Mouse (Mus musculus): ENCODE data around the gene Hnf1b.

The Hnf1b gene

DNA sequence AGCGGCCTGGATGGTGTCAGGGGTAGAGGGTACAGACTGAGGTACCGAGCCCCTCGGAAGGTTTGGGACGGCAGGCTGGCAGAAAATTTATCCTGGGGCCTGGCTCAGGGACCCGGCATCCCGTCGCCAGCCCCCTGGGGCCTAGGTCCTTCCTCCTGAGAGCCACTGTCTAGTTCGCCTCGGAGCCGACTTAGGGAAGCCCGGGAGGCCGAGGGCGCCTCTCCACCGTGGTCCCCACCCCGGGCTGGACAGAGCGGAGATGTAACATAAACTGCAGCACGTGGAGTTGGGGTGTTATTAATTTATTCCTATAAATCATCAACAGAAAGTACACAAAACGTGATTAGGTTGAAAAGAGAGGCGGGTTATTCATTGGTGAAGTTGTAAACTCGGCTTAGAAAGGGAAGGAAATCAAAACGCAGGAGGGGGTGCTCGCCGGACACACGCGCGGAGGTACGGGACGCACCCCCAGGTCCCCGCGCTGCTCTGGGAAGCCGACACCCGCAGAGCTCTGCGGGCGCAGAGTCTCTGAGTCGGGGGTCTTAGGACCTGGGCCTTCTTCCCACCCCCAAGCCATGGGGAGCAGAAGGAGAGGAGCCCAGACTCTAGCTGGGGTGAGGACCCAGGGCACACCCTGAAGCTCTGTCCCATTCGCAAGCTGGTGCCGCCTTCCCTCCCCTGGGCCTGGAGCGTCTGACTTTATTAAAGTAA lies 2.8 kb downstream of the Hnf1b start:
- in situ Hi-C loops (cut with MboI, MseI), result no loop called here

DNA sequence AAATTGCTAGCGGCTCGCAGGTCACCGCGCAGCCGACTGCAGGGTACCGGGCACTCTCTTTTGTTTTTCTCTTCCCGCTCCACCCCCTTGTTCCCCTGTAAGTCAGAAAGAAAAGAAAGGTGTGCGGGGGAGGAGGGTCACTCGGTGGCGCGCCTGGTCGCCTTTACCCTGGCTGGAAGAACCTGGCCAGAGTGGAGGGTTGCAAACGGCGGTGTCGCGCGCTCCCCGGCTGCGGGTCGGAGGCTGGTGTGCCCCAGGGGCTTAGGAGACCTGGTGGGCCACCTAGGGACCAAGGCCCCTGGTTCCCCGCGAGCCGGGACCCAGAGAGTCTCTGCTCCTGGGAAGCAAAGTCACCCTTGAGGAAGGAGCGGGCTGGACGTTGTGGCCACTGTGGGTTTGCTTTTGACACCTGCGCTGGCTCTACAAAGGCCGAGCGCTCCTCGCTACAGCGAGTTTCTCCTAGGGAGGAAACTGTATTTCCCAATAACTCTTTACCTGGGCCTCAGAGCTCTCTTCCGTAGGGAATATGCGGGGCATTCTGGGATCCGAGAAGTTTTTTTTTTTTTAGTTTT lies 3.4 kb downstream of the Hnf1b start:
- in situ Hi-C loops (cut with MboI, MseI), result no loop called here

DNA sequence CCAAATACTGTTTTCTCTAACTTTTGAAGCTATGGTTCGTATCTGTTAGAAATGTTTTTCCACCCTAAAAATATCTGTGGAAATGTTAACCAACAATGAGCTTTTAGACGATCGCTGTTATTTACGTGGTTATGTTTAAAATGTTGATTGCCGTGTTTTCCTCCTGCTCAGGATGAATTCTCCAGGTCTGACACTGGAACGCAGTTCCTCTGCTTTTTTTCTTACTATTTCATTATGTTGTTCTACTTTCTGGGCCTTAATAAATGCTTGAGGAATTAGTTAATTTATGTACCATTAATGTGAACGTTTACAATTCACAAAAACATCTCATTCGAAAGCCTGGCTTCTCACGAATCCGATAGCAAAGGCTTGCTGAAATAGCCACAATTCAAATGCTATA lies 4.2 kb downstream of the Hnf1b start:
- in situ Hi-C loops (cut with MboI, MseI), result no loop called here

DNA sequence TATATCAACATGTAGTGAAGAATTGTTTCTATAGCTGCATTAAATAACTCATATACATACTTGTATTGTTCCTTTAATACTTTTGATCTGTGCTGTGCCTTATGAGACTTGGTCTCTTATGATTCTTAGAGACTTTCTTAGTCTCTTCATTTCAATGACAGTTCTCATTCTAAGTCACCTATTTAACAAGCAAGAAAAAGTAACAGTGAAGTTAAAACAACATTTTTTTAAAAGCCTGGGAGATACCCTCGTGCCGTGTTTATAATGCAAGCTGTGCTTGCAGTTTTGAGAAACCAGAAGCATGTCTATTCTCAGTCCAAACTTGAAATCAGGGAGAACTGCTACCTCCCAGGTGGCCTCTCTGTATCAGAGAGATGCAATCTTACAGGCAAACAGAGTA lies 4.8 kb downstream of the Hnf1b start:
- in situ Hi-C loops (cut with MboI, MseI), result no loop called here

DNA sequence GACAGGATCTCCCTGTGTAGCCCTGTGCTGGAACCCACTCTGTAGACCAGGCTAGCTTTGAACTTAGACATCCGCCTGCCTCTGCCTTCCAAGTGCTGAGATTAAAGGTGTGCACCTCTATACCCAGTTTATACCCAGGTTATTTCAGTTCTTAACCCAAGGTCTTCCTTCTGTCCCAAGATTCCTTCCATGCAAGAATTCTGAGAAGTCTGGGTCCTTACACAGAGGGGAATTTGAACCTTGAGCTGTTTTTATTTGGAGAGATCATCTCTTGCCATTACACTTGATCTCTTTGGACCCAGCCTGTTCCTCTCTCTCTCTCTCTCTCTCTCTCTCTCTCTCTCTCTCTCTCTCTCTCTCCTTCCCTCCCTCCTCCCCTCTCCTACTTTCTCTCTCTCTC lies 7.4 kb downstream of the Hnf1b start:
- in situ Hi-C loops (cut with MboI, MseI), result no loop called here

DNA sequence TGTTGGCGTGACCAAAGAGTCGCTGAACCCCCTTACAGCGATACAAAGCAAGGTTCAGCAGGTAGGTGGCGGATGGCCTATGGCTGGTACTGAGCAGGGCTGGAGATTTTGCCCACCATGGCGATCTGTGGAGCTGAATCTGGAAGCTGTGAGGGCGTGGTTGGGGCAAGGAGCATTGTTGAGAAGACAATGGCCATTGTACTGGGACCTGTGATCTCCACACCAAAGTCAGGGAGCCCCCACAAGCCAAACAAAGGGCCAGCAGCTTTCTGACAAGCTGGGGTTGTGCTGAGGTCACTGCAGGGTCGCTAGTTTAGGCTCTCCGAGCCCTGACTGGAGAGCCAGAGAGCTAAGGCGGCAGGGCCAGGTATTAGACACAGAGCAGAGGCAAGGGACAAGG lies 15.4 kb downstream of the Hnf1b start:
- in situ Hi-C loops (cut with MboI, MseI), result no loop called here

DNA sequence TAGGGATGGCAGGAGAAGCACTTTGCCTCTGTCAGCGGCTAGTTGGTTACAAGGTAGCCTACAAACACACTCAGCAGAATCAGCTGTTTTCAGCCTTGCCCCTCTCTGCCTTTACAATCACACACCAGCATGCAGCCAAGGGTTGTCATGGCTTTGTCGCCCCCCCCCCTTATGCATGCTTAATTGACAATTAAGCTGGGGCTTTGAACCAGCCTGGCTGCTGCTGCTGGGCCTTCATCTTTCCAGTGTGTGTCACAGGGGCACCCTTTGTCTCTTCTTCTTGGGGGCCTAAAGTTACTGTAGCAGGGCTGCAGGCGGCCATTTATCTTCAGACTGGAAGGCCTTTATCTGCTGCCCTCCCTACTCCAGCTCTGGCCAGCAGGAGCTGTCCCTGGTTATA lies 17.7 kb downstream of the Hnf1b start:
- in situ Hi-C loops (cut with MboI, MseI), result no loop called here

DNA sequence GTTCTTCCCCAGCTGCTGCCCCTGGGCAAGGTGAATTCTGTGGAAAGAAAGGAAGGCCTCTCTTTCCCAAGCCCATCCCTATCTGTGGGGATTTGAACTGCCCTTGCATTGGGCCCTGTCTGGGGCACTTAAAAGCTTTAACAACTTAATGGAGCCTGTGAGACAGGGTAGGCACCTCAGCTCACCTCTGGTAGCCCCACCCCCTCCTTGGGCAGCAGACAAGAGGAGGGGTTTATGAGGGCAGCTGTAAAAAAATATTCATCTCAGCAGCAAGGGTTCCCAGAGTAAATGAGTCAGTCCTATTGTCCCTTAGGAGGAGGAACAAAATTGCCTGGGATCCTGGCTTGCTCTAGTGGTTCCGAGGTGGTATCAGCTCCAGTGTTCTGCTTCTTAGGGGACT lies 19.3 kb downstream of the Hnf1b start:
- in situ Hi-C loops (cut with MboI, MseI), result no loop called here

DNA sequence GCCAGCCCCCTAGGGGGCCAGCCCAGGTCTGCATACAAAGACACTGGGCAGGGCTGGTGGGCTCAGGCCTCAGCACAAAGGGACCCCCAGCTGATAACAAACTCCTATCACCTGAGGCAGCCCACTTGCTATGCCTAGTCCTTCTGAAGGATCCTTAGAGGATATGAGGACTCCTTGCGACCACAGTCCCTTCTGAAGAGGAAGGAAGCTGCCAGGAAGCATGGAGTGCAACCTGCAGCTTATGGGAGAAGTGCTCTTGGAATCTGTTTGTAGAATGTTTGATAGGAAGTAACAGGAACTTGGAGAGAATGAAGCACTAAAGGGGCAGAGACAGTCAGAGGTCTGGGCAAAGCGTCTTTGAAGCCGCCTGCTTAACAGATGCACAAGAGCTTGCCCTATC lies 19.8 kb downstream of the Hnf1b start:
- in situ Hi-C loops (cut with MboI, MseI), result no loop called here

DNA sequence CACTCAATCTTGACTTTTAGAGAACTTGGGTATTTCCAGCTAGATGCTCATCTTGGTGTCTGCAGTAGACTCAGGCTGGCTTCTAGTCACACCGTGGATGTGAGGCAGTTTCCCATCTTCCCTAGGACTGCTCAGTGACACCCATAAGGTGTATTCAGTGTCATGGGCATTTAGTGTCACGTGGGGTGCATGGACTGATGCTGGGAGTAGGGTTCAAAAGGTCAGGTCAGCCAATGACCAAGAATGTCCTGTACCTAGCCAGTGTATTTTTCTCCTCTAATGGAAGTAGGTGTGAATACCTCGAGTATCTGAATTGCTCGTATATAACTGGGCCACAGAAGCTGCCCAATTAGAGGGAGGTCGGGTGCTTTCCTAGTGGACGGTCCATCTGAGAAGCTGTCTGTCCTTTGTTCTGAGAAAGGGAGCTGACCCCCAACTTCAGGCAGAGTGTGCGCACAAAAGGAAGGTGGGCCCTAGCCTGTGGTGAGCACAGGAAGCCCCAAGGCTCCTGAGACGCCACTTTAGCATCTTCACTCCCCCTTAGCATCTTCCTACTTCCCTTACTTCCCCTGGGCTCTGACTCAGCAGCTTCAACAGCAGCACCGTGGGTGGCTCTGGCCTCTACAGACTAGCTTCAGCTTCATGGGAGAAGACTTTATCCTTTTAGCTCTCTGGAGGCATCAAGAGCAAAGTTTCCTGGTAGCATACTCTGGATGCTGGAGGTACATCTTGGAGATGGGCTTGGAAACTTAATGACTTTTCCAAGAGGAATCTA lies 22.1 kb downstream of the Hnf1b start:
- in situ Hi-C loops (cut with MboI, MseI), result no loop called here

DNA sequence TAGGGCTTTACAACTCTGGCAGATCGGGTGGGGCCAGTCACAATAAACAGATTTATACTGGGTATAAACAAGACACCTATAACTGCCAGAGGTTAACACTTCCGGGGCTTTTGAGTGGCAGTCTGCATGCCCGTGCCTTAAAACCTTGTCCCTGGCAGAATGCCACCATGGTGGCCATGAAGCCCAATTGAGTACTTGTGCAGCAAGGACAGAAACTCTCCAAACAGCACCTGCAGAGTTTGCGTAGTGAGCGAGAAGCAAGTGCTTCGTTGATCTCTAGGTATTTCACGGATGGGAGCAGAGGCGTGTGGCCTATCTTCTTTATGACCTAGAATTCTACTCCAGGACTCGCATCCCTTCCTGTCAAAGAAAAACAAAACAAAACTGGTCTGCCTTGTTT lies 23.6 kb downstream of the Hnf1b start:
- in situ Hi-C loops (cut with MboI, MseI), result no loop called here

DNA sequence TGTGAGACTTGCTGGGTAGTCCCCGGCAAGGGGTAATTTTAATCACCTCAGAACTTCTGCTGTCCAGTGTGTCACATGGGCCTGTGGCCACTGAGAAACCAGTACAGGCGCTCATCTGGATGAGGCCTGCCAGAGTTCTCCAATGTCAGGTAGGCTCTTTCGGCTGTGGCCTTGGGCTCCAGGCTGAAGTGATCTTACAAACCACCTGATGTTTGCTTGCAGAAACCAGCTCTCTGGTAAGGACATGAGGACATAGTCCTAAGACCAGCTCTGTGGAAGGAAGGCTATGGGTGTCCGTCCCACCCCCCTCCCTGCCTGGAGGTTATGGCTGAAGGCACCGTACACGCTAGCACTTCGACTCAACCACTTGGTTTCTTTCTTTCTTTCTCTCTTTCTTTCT lies 26.8 kb downstream of the Hnf1b start:
- in situ Hi-C loops (cut with MboI, MseI), result no loop called here

DNA sequence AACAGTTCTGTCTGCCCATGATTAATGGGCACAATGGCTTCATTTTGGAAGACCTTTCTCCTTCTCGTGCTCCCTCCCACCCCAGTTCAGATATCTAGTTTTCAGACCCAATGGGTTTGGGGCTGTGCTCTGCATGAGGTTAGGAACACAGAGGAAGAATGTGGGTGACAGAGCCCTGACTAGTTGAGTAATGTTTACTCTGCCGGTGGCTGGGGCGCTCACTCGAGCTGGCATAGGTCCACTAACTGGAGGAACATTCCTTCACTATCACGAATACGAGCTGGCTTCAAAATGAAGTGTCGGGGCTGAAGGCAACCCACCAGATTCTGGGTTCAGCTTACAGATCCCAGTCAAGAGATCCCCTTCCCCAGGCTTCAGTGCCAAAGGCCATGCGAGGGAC lies 27.9 kb downstream of the Hnf1b start:
- in situ Hi-C loops (cut with MboI, MseI), result no loop called here

DNA sequence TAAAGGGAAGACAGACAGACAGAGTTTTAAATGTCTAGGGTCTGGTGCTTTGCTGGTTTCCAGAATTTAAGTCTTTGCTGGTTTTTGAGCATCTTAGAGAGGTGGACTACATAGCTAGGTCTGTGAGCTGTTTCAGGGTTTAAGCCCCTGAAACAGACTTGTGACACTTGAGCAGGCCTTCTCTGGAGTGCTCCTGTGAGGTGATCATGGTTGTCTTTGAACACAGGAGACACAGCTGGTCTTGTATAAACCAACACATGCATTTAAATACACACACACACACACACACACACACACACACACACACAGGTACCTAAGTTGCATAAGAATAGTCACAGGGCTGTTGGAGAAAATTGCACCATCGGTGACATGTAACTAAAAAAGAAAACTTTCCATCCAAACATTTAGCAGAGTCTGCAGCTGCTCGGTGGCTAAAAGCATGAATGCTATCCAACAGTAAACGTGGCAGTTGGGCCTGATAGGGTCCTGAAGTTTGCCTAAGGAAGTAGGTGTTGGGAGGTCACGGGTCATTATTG lies 28.6 kb downstream of the Hnf1b start:
- in situ Hi-C loops (cut with MboI, MseI), result no loop called here

DNA sequence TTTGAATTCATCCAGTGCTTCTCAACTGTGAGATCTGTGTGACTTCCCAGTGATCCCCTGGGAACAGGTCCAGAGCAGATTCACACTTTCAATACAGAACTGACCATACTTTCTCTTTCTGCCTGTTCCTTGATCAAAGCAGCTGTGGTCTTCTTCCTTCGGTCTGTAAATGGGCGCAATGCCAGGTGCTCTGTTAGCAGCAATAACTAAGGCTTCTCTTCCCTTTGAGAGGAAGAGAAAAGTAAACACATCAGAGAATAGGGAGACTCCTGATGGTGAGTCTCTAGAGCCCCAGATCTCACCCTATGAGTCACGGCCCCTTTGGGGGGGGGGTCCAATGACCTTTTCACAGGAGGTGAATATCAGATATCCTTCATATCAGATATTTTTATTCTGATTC lies 29.3 kb downstream of the Hnf1b start:
- in situ Hi-C loops (cut with MboI, MseI), result no loop called here

DNA sequence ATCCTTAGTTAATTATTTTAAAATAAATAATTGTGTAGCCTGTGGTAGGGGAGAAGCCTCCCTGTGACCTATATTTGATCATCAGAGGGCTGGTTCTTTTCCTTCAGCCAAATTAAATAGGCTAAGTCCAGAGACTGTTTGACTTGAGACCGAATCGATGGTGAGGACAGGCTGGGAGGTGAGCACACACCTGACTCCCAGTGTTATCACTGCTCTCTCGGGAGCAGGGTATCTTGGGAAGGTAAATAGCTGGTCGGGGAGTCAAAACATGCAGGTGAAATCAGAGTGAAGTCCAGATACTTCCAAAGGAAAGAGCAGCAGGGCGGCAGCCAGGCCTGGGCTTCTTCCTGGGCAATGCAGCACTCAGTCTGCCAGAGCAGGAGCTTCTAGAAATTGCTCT lies 31.6 kb downstream of the Hnf1b start:
- in situ Hi-C loops (cut with MboI, MseI), result no loop called here

DNA sequence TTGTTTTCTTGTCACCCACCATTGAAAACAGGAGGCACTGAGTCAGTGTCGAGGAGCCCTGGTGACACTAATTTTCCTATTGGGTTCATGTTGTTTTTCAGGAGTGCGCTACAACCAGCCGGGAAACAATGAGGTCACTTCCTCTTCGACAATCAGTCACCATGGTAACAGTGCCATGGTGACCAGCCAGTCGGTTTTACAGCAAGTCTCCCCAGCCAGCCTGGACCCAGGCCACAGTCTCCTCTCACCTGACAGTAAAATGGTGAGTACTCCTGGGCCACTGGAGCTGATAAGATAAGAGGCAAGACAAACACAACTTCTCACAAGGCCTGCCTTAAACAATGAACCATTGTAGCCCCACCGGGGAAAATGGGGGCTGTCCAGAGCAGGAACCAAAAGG lies 32.7 kb downstream of the Hnf1b start:
- in situ Hi-C loops (cut with MboI, MseI), result no loop called here

DNA sequence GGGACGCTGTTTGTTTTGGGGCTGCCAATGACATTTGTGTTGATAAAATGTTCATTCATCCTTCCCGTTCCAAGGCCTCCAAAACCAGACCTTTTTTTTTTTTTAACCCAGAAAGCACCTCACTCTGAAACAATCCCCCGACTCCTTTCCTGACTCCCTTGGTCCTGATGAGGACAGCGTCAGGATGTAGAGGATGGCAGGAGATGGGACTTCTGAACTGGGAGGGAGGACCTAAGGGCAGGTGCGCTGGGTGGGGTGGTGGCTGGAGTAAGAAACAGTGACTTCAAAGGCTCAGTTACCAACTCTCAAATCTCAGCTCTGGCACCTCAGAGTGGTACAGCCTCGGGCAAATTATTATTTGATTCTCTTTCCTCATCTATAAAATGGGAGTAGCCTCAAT lies 33.2 kb downstream of the Hnf1b start:
- in situ Hi-C loops (cut with MboI, MseI), result no loop called here

DNA sequence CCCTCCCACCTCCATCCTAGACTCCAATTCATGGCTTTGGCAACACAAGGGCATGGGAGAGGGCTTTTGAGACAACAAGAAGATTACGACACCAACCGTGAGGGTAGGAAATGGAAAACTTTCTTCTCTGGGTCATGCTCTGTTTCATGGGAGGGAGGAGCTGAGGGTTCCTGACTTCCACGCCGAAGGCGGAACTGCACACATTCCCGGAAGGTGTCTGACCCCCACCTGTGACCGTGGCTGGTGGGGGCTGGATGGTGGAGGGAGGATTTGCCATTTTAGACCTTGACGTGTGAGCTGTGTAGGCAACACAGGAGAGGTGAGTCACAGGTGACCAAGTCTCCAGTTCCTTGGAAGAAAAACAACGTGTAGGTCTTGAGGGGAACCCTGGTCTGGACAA lies 33.9 kb downstream of the Hnf1b start:
- in situ Hi-C loops (cut with MboI, MseI), result no loop called here

DNA sequence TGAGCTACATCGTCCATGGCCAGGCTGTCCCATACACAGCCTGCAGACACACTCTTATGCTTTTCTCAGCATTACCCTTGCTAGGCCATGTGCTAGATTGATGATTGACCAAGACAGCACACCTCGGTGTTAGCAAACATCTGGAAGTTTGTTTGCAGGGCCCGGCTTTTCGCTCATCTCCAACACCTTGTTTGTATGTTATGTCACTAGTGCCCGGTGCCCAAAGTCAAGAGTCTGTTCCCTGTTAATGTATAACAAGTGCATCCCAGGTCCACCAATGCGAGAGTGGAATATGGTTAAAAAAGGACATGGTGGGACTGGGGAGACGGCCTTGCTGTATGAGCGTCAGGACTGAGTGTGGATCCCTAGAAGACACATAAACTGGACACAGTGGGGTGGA lies 35.3 kb downstream of the Hnf1b start:
- in situ Hi-C loops (cut with MboI, MseI), result no loop called here

DNA sequence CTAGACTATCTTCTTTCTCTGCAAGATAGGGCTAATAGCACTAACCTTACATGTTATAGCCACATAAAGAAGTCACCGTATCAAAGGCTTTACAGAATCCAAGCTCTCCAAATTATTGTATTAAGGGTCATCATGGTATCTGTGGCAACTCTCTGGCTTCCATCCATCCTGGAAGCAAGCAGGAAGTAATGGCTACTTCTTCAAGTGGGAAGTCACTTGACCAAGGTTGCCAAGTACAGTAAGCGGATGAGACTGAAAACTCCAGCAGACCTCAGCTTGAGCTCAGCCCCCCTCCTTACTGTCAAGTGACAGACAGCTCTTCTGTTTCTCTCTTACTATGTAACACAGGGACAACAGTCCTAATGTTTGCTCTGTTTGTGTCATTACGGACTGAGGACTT lies 36.9 kb downstream of the Hnf1b start:
- in situ Hi-C loops (cut with MboI, MseI), result no loop called here

DNA sequence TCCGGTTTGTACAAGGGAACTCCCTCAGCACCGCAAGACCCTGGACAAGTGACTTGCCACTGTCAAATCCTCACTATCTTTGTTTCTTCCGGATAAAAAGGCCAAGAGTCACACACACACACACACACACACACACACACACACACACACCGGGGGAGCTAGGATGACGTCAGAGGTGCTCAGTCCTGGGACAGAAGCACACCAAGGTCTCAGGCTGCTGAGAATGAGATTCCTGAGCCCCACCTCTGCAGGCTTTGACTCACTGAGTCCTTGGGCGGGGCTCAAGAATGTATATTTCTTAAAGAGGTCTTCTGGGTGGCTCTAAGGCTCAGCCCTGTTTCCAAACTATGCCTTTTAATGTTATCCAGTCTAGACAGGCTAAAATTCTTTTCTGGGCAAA lies 41.5 kb downstream of the Hnf1b start:
- in situ Hi-C loops (cut with MboI, MseI), result no loop called here

DNA sequence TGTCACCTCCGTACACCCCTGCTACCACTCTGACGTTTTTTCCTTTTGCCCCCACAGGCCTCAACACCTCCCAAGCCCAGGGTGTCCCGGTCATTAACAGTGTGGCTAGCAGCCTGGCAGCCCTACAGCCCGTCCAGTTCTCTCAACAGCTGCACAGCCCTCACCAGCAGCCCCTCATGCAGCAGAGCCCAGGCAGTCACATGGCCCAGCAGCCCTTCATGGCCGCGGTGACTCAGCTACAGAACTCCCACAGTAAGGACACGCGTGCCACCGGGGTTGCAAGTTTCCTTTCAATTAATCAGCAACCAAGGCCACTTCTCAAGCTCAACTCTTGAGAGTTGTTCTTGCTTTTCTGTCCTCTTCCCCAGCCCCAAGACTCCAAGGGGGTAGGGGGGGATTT lies 43.5 kb downstream of the Hnf1b start:
- in situ Hi-C loops (cut with MboI, MseI), result no loop called here

Measured in T-helper 1 cell (primary cell).